Mouse (Mus musculus) cerebellum, adult 2 months (tissue): ENCODE measurements around the gene Notum.

Source experiments
- CTCF ChIP-seq: fragments of 200-500 bp; IDR thresholded peaks from 2 replicates; pipeline ENCODE4 v1.5.1; 2011; ENCODE audit warnings: low read depth, mild to moderate bottlenecking, control low read depth, low read length, moderate library complexity, borderline replicate concordance; ENCODE audit not compliant: insufficient read depth
- POLR2A ChIP-seq: fragments of 200-500 bp; IDR thresholded peaks from 2 replicates; pipeline ENCODE4 v1.6.1; 2011; ENCODE audit warnings: low read length, control low read depth, borderline replicate concordance; ENCODE audit not compliant: insufficient read depth

DNA sequence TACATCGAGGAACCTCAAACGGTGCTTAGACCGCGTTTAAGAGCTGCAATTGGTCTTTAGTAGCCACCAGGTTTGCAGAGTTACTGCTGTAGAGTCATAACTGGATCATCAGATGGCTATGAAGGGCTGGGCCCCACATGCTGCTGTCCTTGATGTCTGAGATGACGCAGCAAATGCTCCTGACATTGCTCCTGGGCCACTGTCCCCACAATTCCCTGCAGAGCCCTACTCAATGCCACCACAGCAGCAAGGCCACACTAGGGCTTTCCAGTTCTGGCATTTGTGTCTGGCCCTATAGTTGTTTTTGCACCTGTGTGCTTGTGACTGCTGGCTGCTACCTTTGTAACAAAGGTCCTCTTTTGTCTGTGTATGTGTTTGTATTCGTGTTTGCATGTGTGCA, 38.2 kb downstream of the Notum start:
- TF ChIP-seq CTCF (no peak), POLR2A (no peak)
